Mouse (Mus musculus) small intestine, adult 2 months (tissue): ENCODE measurements around the gene Tmem121. TPM values are rescaled to one million over a fixed set of nuclear protein-coding genes. Genes with fewer than 3 reads are reported as not detected.
A peak's percentile ranks its signal among the peaks of the same experiment; 100 is the strongest.

Experiments used
- H3K27ac ChIP-seq: fragments of 200-500 bp; 2 replicates; pipeline ENCODE4 v1.5.1; 2012; ENCODE audit warnings: low read depth, low read length, control low read depth, inconsistent platforms; ENCODE audit not compliant: insufficient read depth
- H3K27me3 ChIP-seq: fragments of 200-500 bp; 2 replicates; pipeline ENCODE4 v1.6.1; 2012; ENCODE audit warnings: mild to moderate bottlenecking, moderate library complexity, low read length, inconsistent platforms; ENCODE audit not compliant: control insufficient read depth, insufficient read depth
- H3K36me3 ChIP-seq: fragments of 200-500 bp; 2 replicates; pipeline ENCODE4 v1.6.1; 2012; ENCODE audit warnings: mild to moderate bottlenecking, low read length, control low read depth, inconsistent platforms; ENCODE audit not compliant: control insufficient read depth, insufficient read depth
- H3K4me1 ChIP-seq: fragments of 200-500 bp; 2 replicates; pipeline ENCODE4 v1.6.1; 2012; ENCODE audit warnings: low read length, inconsistent platforms, mixed read lengths; ENCODE audit not compliant: control insufficient read depth, insufficient read depth, insufficient read length
- H3K4me3 ChIP-seq: fragments of 200-500 bp; 2 replicates; pipeline ENCODE4 v1.5.1; 2012; ENCODE audit warnings: low read depth, mild to moderate bottlenecking, control low read depth, inconsistent platforms, low read length, moderate library complexity
- CTCF ChIP-seq: fragments of 200-500 bp; IDR thresholded peaks from 2 replicates; pipeline ENCODE4 v1.5.1; 2012; ENCODE audit warnings: low read depth, mild to moderate bottlenecking, control low read depth, inconsistent platforms, low read length, moderate library complexity, mixed read lengths; ENCODE audit not compliant: insufficient replicate concordance, insufficient read length; ENCODE audit errors: extremely low read depth
- POLR2A ChIP-seq: fragments of 200-500 bp; IDR thresholded peaks from 2 replicates; pipeline ENCODE4 v1.6.1; 2012; ENCODE audit warnings: low read depth, mild to moderate bottlenecking, control low read depth, inconsistent platforms, low read length, moderate library complexity
- WGBS: fragments of 180-500 bp; shearing (Covaris S2); methylation state at CpG from one replicate; pipeline ENCODE4 v1.1.7; 2018; 5-methylcytosine and 5-hydroxymethylcytosine counted together
- polyA plus RNA-seq: library from polyadenylated mRNA; depleted of rRNA; stranded (reverse); fragments of >200 nt; gene quantifications from 2 replicates; pipeline ENCODE4 v1.2.3, GENCODE M21; 2012; rRNA removed

Tmem121 gene
- polyA plus RNA-seq: 1.8 and 2.4 TPM in 2 replicates

DNA sequence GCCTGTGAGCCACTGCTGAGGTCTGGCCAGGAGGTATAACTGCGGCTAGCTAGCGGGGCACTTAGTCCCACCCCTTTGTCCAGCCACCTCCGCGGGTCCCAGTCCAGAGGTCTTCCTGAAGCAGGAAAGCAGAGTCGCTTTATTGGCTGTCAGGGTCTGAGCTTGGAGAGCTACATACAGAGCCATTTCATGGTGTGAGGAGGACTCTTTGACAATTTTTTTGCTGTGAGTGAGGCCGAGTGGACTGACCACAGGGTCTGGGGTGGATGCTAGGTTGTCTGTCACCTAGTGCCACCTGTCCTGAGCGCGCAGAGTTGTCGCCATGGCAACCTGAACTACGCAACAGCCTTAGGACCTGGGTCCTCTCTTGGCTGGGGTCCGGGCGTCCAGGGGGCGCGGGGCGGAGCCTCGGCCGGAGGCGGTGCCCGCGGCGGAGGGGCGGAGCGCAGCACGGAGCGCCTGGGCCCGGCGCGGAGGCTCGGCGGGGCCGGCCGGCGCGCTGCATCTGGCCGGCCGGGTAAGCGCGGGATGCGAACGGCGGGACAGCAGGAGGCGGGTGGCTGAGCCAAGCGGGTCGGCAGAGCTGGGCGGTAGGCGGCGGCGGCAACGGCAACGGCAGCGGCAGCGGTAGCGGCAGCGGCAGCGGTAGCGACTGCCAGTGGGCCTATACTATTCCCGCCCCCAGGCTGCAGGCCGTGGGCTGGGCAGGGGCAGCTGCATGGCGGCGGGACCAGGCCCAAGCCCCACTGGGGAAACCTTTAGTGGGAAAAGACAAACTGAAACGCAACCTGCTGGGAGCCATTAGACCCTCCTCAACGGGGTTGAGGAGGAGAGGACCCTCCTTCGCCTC lies at the start of gene Tmem121:
Tmem121 (plus strand) TSS at position 489 of the 850 bp plus-strand sequence.
- Histone ChIP-seq H3K36me3 (no peaks in the 10 kb centered on the region), H3K27ac (no peak within 1 kb of the TSS), H3K4me1 (peaks cover 10% of the 10 kb centered on the region), H3K27me3 (peaks cover 27% of the 10 kb centered on the region), H3K4me3 (peak within 1 kb of the TSS; percentile 49)
- WGBS: 5% methylated on average over 63 of the region's 63 CpGs
- no peak for TF ChIP-seq POLR2A
- TF ChIP-seq CTCF: no peak

GRCm38 (mm10) chr12:113136492-113137020 lies 49.2 kb upstream of the Tmem121 start:
- H3K27ac ChIP-seq: no peak overlapping the region
- peaks cover 15% of the 10 kb centered on the region for H3K4me1 ChIP-seq
- H3K27me3 ChIP-seq: peaks cover 9% of the 10 kb centered on the region; the same call in 1 of the 2 replicates
- H3K36me3 ChIP-seq: peaks cover 28% of the 10 kb centered on the region
- WGBS: 88% methylated on average over 17 of the region's 17 CpGs
- H3K4me3 ChIP-seq: no peak overlapping the region
- TF ChIP-seq POLR2A (no peak), CTCF (no peak)

- peaks cover 19% of the 10 kb centered on the region for H3K27me3 ChIP-seq
- peaks cover 15% of the 10 kb centered on the region for H3K4me1 ChIP-seq
- WGBS: 85% methylated on average over 18 of the region's 18 CpGs
- TF ChIP-seq POLR2A: no peak
- TF ChIP-seq CTCF: no peak
- no peak overlapping the region for H3K27ac ChIP-seq
- peaks cover 23% of the 10 kb centered on the region for H3K36me3 ChIP-seq
- no peak overlapping the region for H3K4me3 ChIP-seq
Observed at GRCm38 (mm10) chr12:113137260-113138213, 48.2 kb upstream of the Tmem121 start.

DNA sequence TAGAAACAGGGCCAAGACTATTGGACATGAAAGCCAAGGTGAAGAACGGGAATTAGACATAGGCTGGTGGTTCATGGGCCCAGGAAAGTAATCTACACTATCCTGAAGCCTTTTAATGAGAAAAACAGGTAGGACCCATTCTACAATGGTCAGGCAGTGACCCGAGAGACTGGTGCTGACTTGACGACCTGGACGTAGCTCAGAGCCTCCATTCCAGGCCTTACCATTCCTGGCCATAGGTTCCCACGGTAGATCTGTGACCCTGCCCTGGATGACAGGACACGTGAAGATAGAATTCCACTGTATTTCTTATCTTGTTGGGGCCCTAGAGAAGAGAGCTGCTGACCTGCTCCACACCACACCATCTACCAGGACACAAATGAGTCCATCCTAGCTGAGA lies 47.4 kb upstream of the Tmem121 start:
- Histone ChIP-seq H3K4me1 (peaks cover 15% of the 10 kb centered on the region), H3K27me3 (peaks cover 21% of the 10 kb centered on the region), H3K27ac (no peak overlapping the region), H3K4me3 (no peak overlapping the region), H3K36me3 (peaks cover 20% of the 10 kb centered on the region)
- TF ChIP-seq POLR2A: no peak
- TF ChIP-seq CTCF: no peak
- 85% methylated on average over 6 of the region's 6 CpGs for WGBS

GRCm38 (mm10) chr12:113138901-113139864 lies 46.5 kb upstream of the Tmem121 start:
- 56% methylated on average over 11 of the region's 11 CpGs for WGBS
- peak overlapping the region; percentile 82; the same call in 1 of the 2 replicates for H3K4me3 ChIP-seq
- TF ChIP-seq POLR2A (no peak), CTCF (no peak)
- no peak overlapping the region for H3K27ac ChIP-seq
- peaks cover 11% of the 10 kb centered on the region for H3K36me3 ChIP-seq
- H3K4me1 ChIP-seq: peaks cover 15% of the 10 kb centered on the region
- H3K27me3 ChIP-seq: peaks cover 21% of the 10 kb centered on the region
